Comparison of ENCODE assay signal across 22 mouse cellular contexts in the genomic region with DNA sequence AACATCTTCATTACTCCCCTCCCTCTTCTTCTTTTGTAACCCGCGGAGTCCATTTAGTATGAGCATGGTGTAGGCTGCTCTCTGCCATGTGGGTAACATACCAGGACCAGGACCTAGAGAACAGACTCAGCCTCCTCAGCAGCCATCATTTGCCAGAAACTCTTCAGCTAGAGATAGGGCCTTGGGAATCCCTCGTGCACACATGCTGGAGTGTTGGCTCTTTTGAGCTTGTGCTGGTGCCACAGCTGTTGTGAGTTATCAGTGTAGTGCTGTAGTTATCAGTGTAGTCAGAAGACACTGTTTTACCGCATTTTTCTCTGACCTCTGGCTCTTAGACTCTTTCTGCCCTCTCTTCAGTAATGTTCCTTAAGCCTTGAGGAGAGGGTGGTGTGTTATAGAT. TPM values are rescaled to one million over a fixed set of nuclear protein-coding genes. Genes with fewer than 3 reads are reported as not detected.
DNase-seq lines count a peak whose midpoint lies in the region; ATAC-seq and TF ChIP-seq lines count a peak whose summit lies in the region.
"Had no signal": no experiment of that assay in that cellular context is flagged by ENCODE, and none has a peak within 500 bp of the region (broad histone marks: within the 10 kb centered on the region; RNA-seq: fewer than 3 reads in every experiment).

No protein-coding gene starts in this region.

- no peak overlapping the region for H3K4me3 ChIP-seq in heart, embryonic 10.5 days
- H3K4me3 ChIP-seq in liver, embryonic 13.5 days (replicated peaks): no peak overlapping the region
- H3K4me3 ChIP-seq in intestine, postnatal 0 days (ENCODE audit: low read depth, low read length): no peak overlapping the region

- H3K4me2 ChIP-seq in liver, embryonic 13.5 days: no peak overlapping the region
- no peak overlapping the region for H3K4me2 ChIP-seq in intestine, postnatal 0 days (replicated peaks; ENCODE audit: low read depth)

- 0 out of 2 replicates have a peak, but pooled peaks have one; percentile 23 for ATAC-seq in liver, embryonic 13.5 days (ENCODE audit: low read depth)
- peak; percentile 58 for ATAC-seq in megakaryocyte progenitor cell, adult 5-6 weeks (replicated peaks; ENCODE audit: poor library complexity)
- peak; percentile 82 for ATAC-seq in megakaryocyte-erythroid progenitor cell, adult 5-6 weeks (replicated peaks; ENCODE audit: low FRiP score, low TSS enrichment, poor library complexity, severe bottlenecking)
- no peak for ATAC-seq in intestine, postnatal 0 days
- ATAC-seq: activated CD4-positive, CD25-positive, alpha-beta regulatory T cell, adult 4 months; CD4-positive, CD25-positive, alpha-beta regulatory T cell, adult 4 months; Patski had no signal

- H3K9ac ChIP-seq in liver, embryonic 13.5 days: no peak overlapping the region
- no peak overlapping the region for H3K9ac ChIP-seq in intestine, postnatal 0 days (ENCODE audit: low read depth, low read length)

- DNase-seq in heart, adult 11 months: peak; percentile 81
- no peak for DNase-seq in heart, embryonic 10.5 days (ENCODE audit: low spot score)
- DNase-seq in liver, embryonic 13.5 days: no peak
- no peak for DNase-seq in liver
- DNase-seq in embryo, embryonic 10.5 days (ENCODE audit: low spot score): no peak
- DNase-seq: adrenal gland, adult 2 months; adrenal gland, adult 8-10 months; adrenal gland, postnatal 10 days; adrenal gland, postnatal 14 days; adrenal gland, postnatal 25 days; adrenal gland, postnatal 36 days; B cell, adult 2 months; cerebellum, adult 11 months; cerebellum, adult 11-12 months had no signal

- H3K36me3 ChIP-seq in heart, embryonic 10.5 days: peaks cover 61% of the 10 kb centered on the region
- H3K36me3 ChIP-seq in liver, embryonic 13.5 days: peaks cover 40% of the 10 kb centered on the region
- peaks cover 24% of the 10 kb centered on the region for H3K36me3 ChIP-seq in intestine, postnatal 0 days (ENCODE audit: control insufficient read depth, insufficient read depth)

- no peaks in the 10 kb centered on the region for H3K27me3 ChIP-seq in heart, embryonic 10.5 days (ENCODE audit: insufficient read depth, poor library complexity, severe bottlenecking)
- no peaks in the 10 kb centered on the region for H3K27me3 ChIP-seq in liver, embryonic 13.5 days
- no peaks in the 10 kb centered on the region for H3K27me3 ChIP-seq in intestine, postnatal 0 days (replicated peaks; ENCODE audit: control insufficient read depth, insufficient read depth, low read length)
- H3K27me3 ChIP-seq: CH12.LX, Patski had no signal

- H3K27ac ChIP-seq in heart, embryonic 10.5 days: no peak overlapping the region
- no peak overlapping the region for H3K27ac ChIP-seq in liver, embryonic 13.5 days
- H3K27ac ChIP-seq in intestine, postnatal 0 days (ENCODE audit: low read depth, low read length): no peak overlapping the region

- no peaks in the 10 kb centered on the region for H3K4me1 ChIP-seq in heart, embryonic 10.5 days
- H3K4me1 ChIP-seq in liver, embryonic 13.5 days (replicated peaks): no peaks in the 10 kb centered on the region
- no peaks in the 10 kb centered on the region for H3K4me1 ChIP-seq in intestine, postnatal 0 days (replicated peaks; ENCODE audit: control insufficient read depth, insufficient read depth, low read length)

- 73% methylated on average over 4 of the region's 4 CpGs for WGBS in heart, embryonic 10.5 days
- whole genome bisulfite sequencing in liver, embryonic 13.5 days (ENCODE audit: insufficient replicate concordance): 58% methylated on average over 4 of the region's 4 CpGs
- WGBS in intestine, postnatal 0 days: 81% methylated on average over 4 of the region's 4 CpGs

- TF ChIP-seq CTCF in intestine, postnatal 0 days (IDR thresholded peaks at IDR 0.05; ENCODE audit: low read depth): no peak

- no peaks in the 10 kb centered on the region for H3K9me3 ChIP-seq in heart, embryonic 10.5 days
- H3K9me3 ChIP-seq in liver, embryonic 13.5 days (replicated peaks): no peaks in the 10 kb centered on the region
- no peaks in the 10 kb centered on the region for H3K9me3 ChIP-seq in intestine, postnatal 0 days (ENCODE audit: control insufficient read depth)
- H3K9me3 ChIP-seq: G1E had no signal

RNA-seq across cellular contexts. Expression of a gene that starts 21.4 kb away (rescaled TPM):
- 16.3 and 25.4 TPM in 2 replicates for polyA plus RNA-seq in heart, embryonic 10.5 days (2016; fragmentation: Nextera tagmentation; extraction: Ambion mirVana)
- 6.7 and 6.8 TPM in 2 replicates for polyA plus RNA-seq in liver, embryonic 13.5 days (2015; fragmentation: Nextera tagmentation; extraction: Ambion mirVana)
- total RNA-seq in megakaryocyte progenitor cell, adult 5-6 weeks (2015): 18.8 and 20.3 TPM in 2 replicates
- total RNA-seq in megakaryocyte progenitor cell, adult 5-6 weeks (2017): 27.3 and 32.7 TPM in 2 replicates
- total RNA-seq in megakaryocyte-erythroid progenitor cell, adult 5-6 weeks (2014; fragmentation: Nextera tagmentation): 21.7 and 28.2 TPM in 2 replicates
- total RNA-seq in megakaryocyte-erythroid progenitor cell, adult 5-6 weeks (2017): 32.7 and 35.5 TPM in 2 replicates
- 6.4 and 7.1 TPM in 2 replicates for polyA plus RNA-seq in intestine, postnatal 0 days (2015; fragmentation: Nextera tagmentation; extraction: Ambion mirVana)
